Mouse (Mus musculus) heart, postnatal 36 days (tissue): ENCODE measurements around the gene Uimc1. TPM values are rescaled to one million over a fixed set of nuclear protein-coding genes. Genes with fewer than 3 reads are reported as not detected.

Source experiments
- DNase-seq, 2 experiments: peaks; one replicate each; pipeline ENCODE4 v3.0.0; 2021 to 2022
- intact Hi-C: fragments of 180-260 bp; cut with DNase I; formaldehyde crosslinking; loops from one replicate; pipeline ENCODE4 v1.15.1; 2025
- total RNA-seq, 2 experiments: library from RNA; stranded (reverse); gene quantifications; 2 replicates each; pipeline ENCODE4 v1.2.3; 2021

Gene Uimc1
- total RNA-seq, 2 experiments from 2014 or later = 18.4 to 21.9 TPM

- no peak for DNase-seq
These were observed 98.0 kb downstream of the Uimc1 start for GRCm38 (mm10) chr13:55002090-55002489.

GRCm38 (mm10) chr13:55000433-55000832 is 99.7 kb downstream of the Uimc1 start:
- no peak for DNase-seq
- intact Hi-C loops = no loop called here

More at GRCm38 (mm10) chr13:55002090-55002489, 98.0 kb downstream of the Uimc1 start:
- intact Hi-C loops = no loop called here

GRCm38 (mm10) chr13:54997568-54997967 is 102.5 kb downstream of the Uimc1 start:
- intact Hi-C loops = no loop called here
- no peak for DNase-seq

- intact Hi-C loops = no loop called here
- DNase-seq = no peak
These were observed 104.9 kb downstream of the Uimc1 start for GRCm38 (mm10) chr13:54995161-54995560.

GRCm38 (mm10) chr13:54994576-54994975 is 105.5 kb downstream of the Uimc1 start:
- DNase-seq = no peak
- intact Hi-C loops = no loop called here

- intact Hi-C loops = no loop called here
- no peak for DNase-seq
These were observed 107.9 kb downstream of the Uimc1 start for GRCm38 (mm10) chr13:54992215-54992614.

- intact Hi-C loops = no loop called here
- DNase-seq = no peak
These were observed 111.8 kb downstream of the Uimc1 start for GRCm38 (mm10) chr13:54988181-54988760.

- intact Hi-C loops = no loop called here
- no peak for DNase-seq
These were observed 112.7 kb downstream of the Uimc1 start for GRCm38 (mm10) chr13:54987405-54987804.

- DNase-seq = no peak
- intact Hi-C loops = no loop called here
These were observed 116.5 kb downstream of the Uimc1 start for GRCm38 (mm10) chr13:54983614-54984013.

- no peak for DNase-seq
- intact Hi-C loops = no loop called here
These were observed 117.1 kb downstream of the Uimc1 start for GRCm38 (mm10) chr13:54983001-54983400.

GRCm38 (mm10) chr13:54980957-54981356 is 119.1 kb downstream of the Uimc1 start:
- DNase-seq = no peak
- intact Hi-C loops = no loop called here

GRCm38 (mm10) chr13:54978804-54979203 is 121.3 kb downstream of the Uimc1 start:
- intact Hi-C loops = no loop called here
- no peak for DNase-seq

Other genes starting within 250 kb of the Uimc1 start
- gene Unc5a, start 150.9 kb downstream of the Uimc1 start, total RNA-seq = under 1 TPM; 0.49 to 0.92 TPM
- gene Hk3, start 78.9 kb downstream of the Uimc1 start, total RNA-seq = under 1 TPM; 0.72 to 0.87 TPM
- gene Zfp346, start 5.0 kb upstream of the Uimc1 start, total RNA-seq = 10 to 100 TPM; 17.4 to 23.6 TPM
- not detected for gene Gm17617, start 33.2 kb upstream of the Uimc1 start, total RNA-seq
- gene Fgfr4, start 52.3 kb upstream of the Uimc1 start, total RNA-seq = under 1 TPM; 0.36 to 0.73 TPM
- gene Nsd1, start 109.5 kb upstream of the Uimc1 start, total RNA-seq = 10 to 100 TPM; 57.8 to 62.0 TPM
- 10 to 100 TPM; 46.7 to 52.5 TPM for gene Prelid1, start 220.2 kb upstream of the Uimc1 start, total RNA-seq
- gene Rab24, start 221.6 kb upstream of the Uimc1 start, total RNA-seq = 10 to 100 TPM; 39.2 to 40.5 TPM
- under 1 TPM; 0.33 to 0.53 TPM for gene Mxd3, start 229.5 kb upstream of the Uimc1 start, total RNA-seq